ENCODE assay signal across 8 mouse cellular contexts in genomic region chr16:20589366-20589938, GRCm38 (mm10). TPM values are rescaled to one million over a fixed set of nuclear protein-coding genes. Genes with fewer than 3 reads are reported as not detected.
A peak's percentile ranks its signal among the peaks of the same experiment; 100 is the strongest.
DNase-seq lines count a peak whose midpoint lies in the region; ATAC-seq and TF ChIP-seq lines count a peak whose summit lies in the region.

TSS of gene Vwa5b2 (plus strand) at chr16:20589471.

- under 1% methylated on average over 24 of the region's 24 CpGs for WGBS in midbrain, embryonic 16.5 days

- H3K4me3 ChIP-seq in gastrocnemius, adult 2 months, result peak within 1 kb of the TSS; percentile 64
- peak within 1 kb of the TSS; percentile 19 for H3K4me3 ChIP-seq in testis, adult 2 months (ENCODE audit: control insufficient read depth, low read depth, low read length)
- peak within 1 kb of the TSS; percentile 57 for H3K4me3 ChIP-seq in midbrain, embryonic 16.5 days (ENCODE audit: low read depth, low read length)

- H3K27ac ChIP-seq in gastrocnemius, adult 2 months, result no peak within 1 kb of the TSS
- H3K27ac ChIP-seq in testis, adult 2 months (ENCODE audit: control insufficient read depth, insufficient read depth, low read depth, low read length), result no peak within 1 kb of the TSS
- peak within 1 kb of the TSS; percentile 68 for H3K27ac ChIP-seq in midbrain, embryonic 16.5 days (ENCODE audit: low read length)

- TF ChIP-seq POLR2A in testis, adult 2 months (IDR thresholded peaks at IDR 0.05; ENCODE audit: control insufficient read depth, low read depth, low read length), result no peak

- no peak for TF ChIP-seq CTCF in gastrocnemius, adult 2 months (IDR thresholded peaks at IDR 0.05)
- no peak for TF ChIP-seq CTCF in testis, adult 2 months (IDR thresholded peaks at IDR 0.05; ENCODE audit: control insufficient read depth, insufficient read depth, insufficient replicate concordance, low read depth, low read length)

- H3K4me1 ChIP-seq in testis, adult 2 months (ENCODE audit: control insufficient read depth, insufficient read depth, low read length), result peaks cover 10% of the 10 kb centered on the region
- peaks cover 9% of the 10 kb centered on the region; the same call in 1 of the 2 replicates for H3K4me1 ChIP-seq in midbrain, embryonic 16.5 days (ENCODE audit: control insufficient read depth, insufficient read depth, low read length)

- ATAC-seq in midbrain, embryonic 16.5 days, result peak; percentile 70

- H3K9ac ChIP-seq in midbrain, embryonic 16.5 days (ENCODE audit: low read depth, low read length), result peak within 1 kb of the TSS; percentile 76

- H3K9me3 ChIP-seq in midbrain, embryonic 16.5 days (replicated peaks; ENCODE audit: control insufficient read depth, low read length, poor library complexity, severe bottlenecking), result no peaks in the 10 kb centered on the region

- no peaks in the 10 kb centered on the region for H3K36me3 ChIP-seq in testis, adult 2 months (ENCODE audit: control insufficient read depth, insufficient read depth, low read length)
- H3K36me3 ChIP-seq in midbrain, embryonic 16.5 days (ENCODE audit: control insufficient read depth, insufficient read depth, low read length), result no peaks in the 10 kb centered on the region

- intact Hi-C loops in gastrocnemius, adult 2 months (cut with DNase I), result no loop called here

- H3K27me3 ChIP-seq in testis, adult 2 months (ENCODE audit: control insufficient read depth, insufficient read depth, low read length), result no peaks in the 10 kb centered on the region
- peaks cover 23% of the 10 kb centered on the region for H3K27me3 ChIP-seq in midbrain, embryonic 16.5 days (ENCODE audit: control insufficient read depth, insufficient read depth, low read depth, low read length)

- no peak for DNase-seq in gastrocnemius, adult 2 months
- DNase-seq in gastrocnemius, postnatal 10 days, result no peak
- DNase-seq in testis, postnatal 14 days (ENCODE audit: low spot score), result no peak
- no peak for DNase-seq in layer of hippocampus, postnatal 14 days (ENCODE audit: low spot score in 2 of 2)
- DNase-seq in thymus, postnatal 36 days, result no peak
- DNase-seq in adrenal gland, adult (ENCODE audit: inconsistent age in 2 of 2, low spot score in 1 of 2), result no peak

- H3K4me2 ChIP-seq in midbrain, embryonic 16.5 days (ENCODE audit: low read length), result peak within 1 kb of the TSS; percentile 75

RNA-seq across cellular contexts. Expression of gene Vwa5b2, which starts in this region (rescaled TPM):
- under 1 TPM; 0.08 to 0.20 TPM for total RNA-seq in gastrocnemius, adult 2 months (2021)
- total RNA-seq in gastrocnemius, postnatal 10 days (2021), result under 1 TPM; 0.07 to 0.16 TPM
- 0.09 and 0.13 TPM in 2 replicates for polyA plus RNA-seq in testis, adult 2 months (2012; rRNA removed)
- 10 to 100 TPM; 30.8 to 43.6 TPM for total RNA-seq in layer of hippocampus, postnatal 14 days (2021)
- polyA plus RNA-seq in midbrain, embryonic 16.5 days (2015; fragmentation: Nextera tagmentation; extraction: Ambion mirVana), result 19.8 and 26.7 TPM in 2 replicates

Comparison
In these comparisons a context has a peak if more than half of its experiments do, and no peak if none do; other contexts are left out.
1. RNA of gene Vwa5b2 (total RNA-seq): 30.8 to 43.6 TPM in layer of hippocampus, postnatal 14 days; 0.08 to 0.20 TPM in gastrocnemius, adult 2 months and 0.07 to 0.16 TPM in gastrocnemius, postnatal 10 days; every median in the first group is over 10 times any median in the second.
2. RNA of gene Vwa5b2 (polyA plus RNA-seq): 19.8 to 26.7 TPM in midbrain, embryonic 16.5 days; 0.09 to 0.13 TPM in testis, adult 2 months; every median in the first group is over 10 times any median in the second.
3. Peak in every context shown above with its lines, with median percentiles within 50 percentile points of each other: H3K4me3 ChIP-seq.